Mouse (Mus musculus): ENCODE results near the gene Zdhhc17. TPM values are rescaled to one million over a fixed set of nuclear protein-coding genes. Genes with fewer than 3 reads are reported as not detected.

Zdhhc17 gene
- polyA plus RNA-seq, 1 experiment from 2014 or later = 21.7 TPM

- DNase-seq (ENCODE audit: low spot score) = peak; percentile 57
- H3K9me3 ChIP-seq = no peaks in the 10 kb centered on the region
- no peak overlapping the region for H3K27ac ChIP-seq
- 0 out of 2 replicates have a peak, but pooled peaks cover 2% of the 10 kb centered on the region for H3K36me3 ChIP-seq
- no peaks in the 10 kb centered on the region for H3K27me3 ChIP-seq (ENCODE audit: insufficient read depth, poor library complexity, severe bottlenecking)
- no peak overlapping the region for H3K4me3 ChIP-seq
- 68% methylated on average over 5 of the region's 5 CpGs for WGBS
- H3K4me1 ChIP-seq = peaks cover 27% of the 10 kb centered on the region
These were observed 15.2 kb downstream of the Zdhhc17 start for GRCm38 (mm10) chr10:110994761-110995160.

GRCm38 (mm10) chr10:110993249-110993648 is 16.7 kb downstream of the Zdhhc17 start:
- Histone ChIP-seq H3K27me3 (ENCODE audit: insufficient read depth, poor library complexity, severe bottlenecking) (no peaks in the 10 kb centered on the region), H3K9me3 (no peaks in the 10 kb centered on the region), H3K36me3 (no peaks in the 10 kb centered on the region), H3K4me1 (peaks cover 28% of the 10 kb centered on the region), H3K4me3 (no peak overlapping the region), H3K27ac (no peak overlapping the region)
- DNase-seq (ENCODE audit: low spot score) = peak; percentile 54
- 71% methylated on average over 5 of the region's 5 CpGs for WGBS

GRCm38 (mm10) chr10:110992047-110992431 is 17.9 kb downstream of the Zdhhc17 start:
- H3K4me1 ChIP-seq = peaks cover 28% of the 10 kb centered on the region
- no peak overlapping the region for H3K27ac ChIP-seq
- no peak overlapping the region for H3K4me3 ChIP-seq
- DNase-seq (ENCODE audit: low spot score) = peak; percentile 74
- no peaks in the 10 kb centered on the region for H3K36me3 ChIP-seq
- 41% methylated on average over 9 of the region's 9 CpGs for WGBS
- no peaks in the 10 kb centered on the region for H3K9me3 ChIP-seq
- H3K27me3 ChIP-seq (ENCODE audit: insufficient read depth, poor library complexity, severe bottlenecking) = no peaks in the 10 kb centered on the region

GRCm38 (mm10) chr10:110991307-110992046 is 18.5 kb downstream of the Zdhhc17 start:
- no peak overlapping the region for H3K27ac ChIP-seq

GRCm38 (mm10) chr10:110989729-110990128 is 20.2 kb downstream of the Zdhhc17 start:
- Histone ChIP-seq H3K36me3 (no peaks in the 10 kb centered on the region), H3K27ac (no peak overlapping the region), H3K4me3 (no peak overlapping the region), H3K4me1 (peaks cover 27% of the 10 kb centered on the region), H3K9me3 (no peaks in the 10 kb centered on the region), H3K27me3 (ENCODE audit: insufficient read depth, poor library complexity, severe bottlenecking) (no peaks in the 10 kb centered on the region)
- WGBS = 53% methylated on average over 2 of the region's 2 CpGs
- peak; percentile 30 for DNase-seq (ENCODE audit: low spot score)

More at GRCm38 (mm10) chr10:110991307-110992046, 18.5 kb downstream of the Zdhhc17 start:
- Histone ChIP-seq H3K4me3 (no peak overlapping the region), H3K27me3 (ENCODE audit: insufficient read depth, poor library complexity, severe bottlenecking) (no peaks in the 10 kb centered on the region), H3K36me3 (no peaks in the 10 kb centered on the region), H3K4me1 (peaks cover 32% of the 10 kb centered on the region), H3K9me3 (no peaks in the 10 kb centered on the region)
- peak; percentile 33 for DNase-seq (ENCODE audit: low spot score)
- 65% methylated on average over 6 of the region's 6 CpGs for WGBS

- Histone ChIP-seq H3K36me3 (no peaks in the 10 kb centered on the region), H3K27ac (peak overlapping the region; percentile 42; the same call in 1 of the 2 replicates), H3K4me1 (peaks cover 16% of the 10 kb centered on the region), H3K9me3 (no peaks in the 10 kb centered on the region), H3K4me3 (peak overlapping the region; percentile 6; the same call in 1 of the 2 replicates), H3K27me3 (ENCODE audit: insufficient read depth, poor library complexity, severe bottlenecking) (no peaks in the 10 kb centered on the region)
- 53% methylated on average over 17 of the region's 17 CpGs for WGBS
- peak; percentile 76 for DNase-seq (ENCODE audit: low spot score)
These were observed 23.3 kb downstream of the Zdhhc17 start for GRCm38 (mm10) chr10:110986682-110987081.

- no peak for DNase-seq (ENCODE audit: low spot score)
- H3K36me3 ChIP-seq = peaks cover 23% of the 10 kb centered on the region; the same call in 1 of the 2 replicates
- 0 out of 2 replicates have a peak, but pooled peaks cover 9% of the 10 kb centered on the region for H3K4me1 ChIP-seq
- H3K4me3 ChIP-seq = no peak overlapping the region
- WGBS = 86% methylated on average over 4 of the region's 4 CpGs
- no peaks in the 10 kb centered on the region for H3K27me3 ChIP-seq (ENCODE audit: insufficient read depth, poor library complexity, severe bottlenecking)
- H3K9me3 ChIP-seq = no peaks in the 10 kb centered on the region
- H3K27ac ChIP-seq = no peak overlapping the region
These were observed 27.2 kb downstream of the Zdhhc17 start for GRCm38 (mm10) chr10:110982771-110983170.

GRCm38 (mm10) chr10:110980441-110980840 is 29.5 kb downstream of the Zdhhc17 start:
- Histone ChIP-seq H3K36me3 (peaks cover 23% of the 10 kb centered on the region; the same call in 1 of the 2 replicates), H3K9me3 (no peaks in the 10 kb centered on the region)
- WGBS = 91% methylated on average over 6 of the region's 6 CpGs

GRCm38 (mm10) chr10:110979431-110979830 is 30.5 kb downstream of the Zdhhc17 start:
- WGBS = 55% methylated on average over 2 of the region's 2 CpGs

More at GRCm38 (mm10) chr10:110980441-110980840, 29.5 kb downstream of the Zdhhc17 start:
- Histone ChIP-seq H3K27ac (no peak overlapping the region), H3K27me3 (ENCODE audit: insufficient read depth, poor library complexity, severe bottlenecking) (no peaks in the 10 kb centered on the region), H3K4me3 (no peak overlapping the region), H3K4me1 (0 out of 2 replicates have a peak, but pooled peaks cover 4% of the 10 kb centered on the region)
- DNase-seq (ENCODE audit: low spot score) = no peak

GRCm38 (mm10) chr10:110977379-110977778 is 32.6 kb downstream of the Zdhhc17 start:
- Histone ChIP-seq H3K9me3 (no peaks in the 10 kb centered on the region), H3K36me3 (peaks cover 31% of the 10 kb centered on the region; the same call in 1 of the 2 replicates), H3K4me3 (no peak overlapping the region), H3K27me3 (ENCODE audit: insufficient read depth, poor library complexity, severe bottlenecking) (no peaks in the 10 kb centered on the region), H3K27ac (no peak overlapping the region), H3K4me1 (0 out of 2 replicates have a peak, but pooled peaks cover 4% of the 10 kb centered on the region)
- 57% methylated on average over 2 of the region's 2 CpGs for WGBS
- no peak for DNase-seq (ENCODE audit: low spot score)

More at GRCm38 (mm10) chr10:110979431-110979830, 30.5 kb downstream of the Zdhhc17 start:
- H3K36me3 ChIP-seq = peaks cover 27% of the 10 kb centered on the region; the same call in 1 of the 2 replicates
- H3K27ac ChIP-seq = no peak overlapping the region
- H3K9me3 ChIP-seq = no peaks in the 10 kb centered on the region
- H3K4me1 ChIP-seq = 0 out of 2 replicates have a peak, but pooled peaks cover 4% of the 10 kb centered on the region
- no peak for DNase-seq (ENCODE audit: low spot score)
- no peak overlapping the region for H3K4me3 ChIP-seq
- no peaks in the 10 kb centered on the region for H3K27me3 ChIP-seq (ENCODE audit: insufficient read depth, poor library complexity, severe bottlenecking)

- Histone ChIP-seq H3K4me1 (0 out of 2 replicates have a peak, but pooled peaks cover 4% of the 10 kb centered on the region), H3K4me3 (no peak overlapping the region), H3K27ac (no peak overlapping the region), H3K9me3 (no peaks in the 10 kb centered on the region), H3K27me3 (ENCODE audit: insufficient read depth, poor library complexity, severe bottlenecking) (no peaks in the 10 kb centered on the region), H3K36me3 (peaks cover 41% of the 10 kb centered on the region)
- 0% methylated on average over 1 of the region's 1 CpGs for WGBS
- no peak for DNase-seq (ENCODE audit: low spot score)
These were observed 33.9 kb downstream of the Zdhhc17 start for GRCm38 (mm10) chr10:110976046-110976445.

- Histone ChIP-seq H3K4me1 (0 out of 2 replicates have a peak, but pooled peaks cover 4% of the 10 kb centered on the region), H3K9me3 (no peaks in the 10 kb centered on the region), H3K36me3 (peaks cover 37% of the 10 kb centered on the region), H3K27ac (no peak overlapping the region), H3K27me3 (ENCODE audit: insufficient read depth, poor library complexity, severe bottlenecking) (no peaks in the 10 kb centered on the region), H3K4me3 (no peak overlapping the region)
- no peak for DNase-seq (ENCODE audit: low spot score)
- 80% methylated on average over 1 of the region's 1 CpGs for WGBS
These were observed 35.1 kb downstream of the Zdhhc17 start for GRCm38 (mm10) chr10:110974885-110975284.

- peaks cover 37% of the 10 kb centered on the region for H3K36me3 ChIP-seq
- H3K4me3 ChIP-seq = no peak overlapping the region
- no peak overlapping the region for H3K27ac ChIP-seq
- H3K4me1 ChIP-seq = 0 out of 2 replicates have a peak, but pooled peaks cover 1% of the 10 kb centered on the region
- H3K27me3 ChIP-seq (ENCODE audit: insufficient read depth, poor library complexity, severe bottlenecking) = no peaks in the 10 kb centered on the region
- WGBS = 61% methylated on average over 3 of the region's 3 CpGs
- H3K9me3 ChIP-seq = no peaks in the 10 kb centered on the region
- DNase-seq (ENCODE audit: low spot score) = no peak
These were observed 35.5 kb downstream of the Zdhhc17 start for GRCm38 (mm10) chr10:110974463-110974862.

All from heart, embryonic 10.5 days (tissue).